Comparison of ENCODE assay signal across 21 mouse cellular contexts in the genomic region with DNA sequence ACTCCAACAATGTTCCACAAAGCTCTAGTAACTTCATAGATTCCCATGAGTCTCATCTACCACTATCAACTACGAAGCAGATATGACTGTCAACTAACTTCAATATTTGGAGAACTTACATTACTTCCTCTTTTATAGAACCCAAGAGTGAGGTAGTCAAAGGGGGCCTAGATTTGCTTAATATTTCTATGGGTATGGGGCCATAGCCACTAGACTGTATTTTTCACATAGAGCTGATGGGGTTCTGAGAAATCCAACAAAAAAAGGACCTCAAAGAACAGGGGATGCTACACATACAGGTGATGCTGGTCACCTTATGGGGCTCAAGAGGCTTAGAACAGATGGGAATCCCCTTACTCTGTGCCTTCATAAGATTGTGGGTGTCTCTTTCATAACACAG. TPM values are rescaled to one million over a fixed set of nuclear protein-coding genes. Genes with fewer than 3 reads are reported as not detected.
DNase-seq lines count a peak whose midpoint lies in the region; ATAC-seq and TF ChIP-seq lines count a peak whose summit lies in the region.
"Had no signal": no experiment of that assay in that cellular context is flagged by ENCODE, and none has a peak within 500 bp of the region (broad histone marks: within the 10 kb centered on the region; RNA-seq: fewer than 3 reads in every experiment).

No protein-coding gene starts in this region.

- H3K4me3 ChIP-seq in spleen, adult 2 months (ENCODE audit: extremely low read depth, insufficient read depth, insufficient read length), result no peak overlapping the region
- H3K4me3 ChIP-seq: embryonic facial prominence, embryonic 13.5 days; forebrain, embryonic 12.5 days; heart, embryonic 15.5 days; hindbrain, embryonic 10.5 days; intestine, embryonic 15.5 days had no signal

- peaks cover 16% of the 10 kb centered on the region; the same call in 1 of the 2 replicates for H3K4me1 ChIP-seq in spleen, adult 2 months (ENCODE audit: control insufficient read depth, insufficient read depth, insufficient read length)

- no peak for TF ChIP-seq POLR2A in spleen, adult 2 months (IDR thresholded peaks at IDR 0.05; ENCODE audit: low read depth, low read length)

- WGBS in spleen, adult 2 months, result 7% methylated on average over 1 of the region's 1 CpGs

- H3K36me3 ChIP-seq in spleen, adult 2 months (ENCODE audit: control insufficient read depth, insufficient read depth, low read length), result 0 out of 2 replicates have a peak, but pooled peaks cover 2% of the 10 kb centered on the region
- H3K36me3 ChIP-seq in splenic B cell, adult 2 months (ENCODE audit: control insufficient read depth, insufficient read depth, low read length, poor library complexity, severe bottlenecking), result no peaks in the 10 kb centered on the region
- H3K36me3 ChIP-seq: embryonic facial prominence, embryonic 13.5 days; forebrain, embryonic 12.5 days; heart, embryonic 15.5 days; hindbrain, embryonic 10.5 days; intestine, embryonic 15.5 days had no signal

- H3K27ac ChIP-seq in spleen, adult 2 months (ENCODE audit: insufficient read depth, low read length), result peak overlapping the region; percentile 20; the same call in 1 of the 2 replicates
- H3K27ac ChIP-seq: embryonic facial prominence, embryonic 13.5 days; forebrain, embryonic 12.5 days; heart, embryonic 15.5 days; hindbrain, embryonic 10.5 days; hindbrain, embryonic 14.5 days; intestine, embryonic 15.5 days had no signal

- intact Hi-C loops in gastrocnemius, postnatal 36 days (cut with DNase I), result no loop called here

- no peaks in the 10 kb centered on the region; the same call in 1 of the 2 replicates for H3K27me3 ChIP-seq in spleen, adult 2 months (ENCODE audit: control insufficient read depth, insufficient read depth, low read length)
- H3K27me3 ChIP-seq in splenic B cell, adult 2 months (ENCODE audit: control insufficient read depth, insufficient read depth, low read length, poor library complexity, severe bottlenecking), result no peaks in the 10 kb centered on the region
- H3K27me3 ChIP-seq: embryonic facial prominence, embryonic 13.5 days; forebrain, embryonic 12.5 days; heart, embryonic 15.5 days; intestine, embryonic 15.5 days had no signal

- no peak for DNase-seq in spleen, adult 2 months (ENCODE audit: low read depth in 1 of 2, low spot score in 2 of 2)
- DNase-seq in spleen, adult 12 weeks (ENCODE audit: low spot score), result no peak
- DNase-seq in MEL-GATA-1-ER (ENCODE audit: extremely low read depth, low read depth), result peak; percentile 66
- peak; percentile 58 for DNase-seq in splenic B cell, adult 2 months (ENCODE audit: low read depth, low spot score)
- DNase-seq in adrenal gland, adult (ENCODE audit: inconsistent age in 2 of 2, low spot score in 1 of 2), result no peak
- no peak for DNase-seq in layer of hippocampus, adult 18-20 months (ENCODE audit: low spot score in 2 of 2)
- no peak for DNase-seq in gastrocnemius, postnatal 36 days
- DNase-seq: adrenal gland, adult 8-10 months; adrenal gland, postnatal 36 days; cerebellum, adult 8-10 months; cerebellum, postnatal 25 days; gastrocnemius, postnatal 14 days; heart, postnatal 14 days had no signal

- ATAC-seq in megakaryocyte, adult 5-6 weeks (ENCODE audit: poor library complexity, severe bottlenecking), result peak; percentile 69
- ATAC-seq: forebrain, embryonic 16.5 days; intestine, embryonic 15.5 days had no signal

- no peak for TF ChIP-seq CTCF in spleen, adult 2 months (IDR thresholded peaks at IDR 0.05; ENCODE audit: extremely low read depth, insufficient read depth, insufficient read length, insufficient replicate concordance)

RNA-seq across cellular contexts. Expression of a gene that starts 14.3 kb away (rescaled TPM):
- polyA plus RNA-seq in spleen, adult 2 months (2012; rRNA removed), result 35.3 TPM in 2 replicates
- 358 and 368 TPM in 2 replicates for total RNA-seq in megakaryocyte, adult 5-6 weeks (2015)
- 289 and 337 TPM in 2 replicates for total RNA-seq in megakaryocyte, adult 5-6 weeks (2017)
- total RNA-seq in layer of hippocampus, adult 18-20 months (2021), result 1 to 10 TPM; 3.5 to 4.0 TPM
- total RNA-seq in gastrocnemius, postnatal 36 days (2021), result 1 to 10 TPM; 5.3 to 6.0 TPM

Comparison
In these comparisons a context has a peak if more than half of its experiments do, and no peak if none do; other contexts are left out.
1. DNase-seq: peak in MEL-GATA-1-ER (single experiment) and splenic B cell, adult 2 months (single experiment); none in spleen, adult 2 months (0 of 2), spleen, adult 12 weeks (single experiment), adrenal gland, adult (0 of 2), layer of hippocampus, adult 18-20 months (0 of 2) and gastrocnemius, postnatal 36 days (0 of 2).
2. RNA of a gene that starts 14.3 kb away (total RNA-seq): 289 to 368 TPM in megakaryocyte, adult 5-6 weeks; 5.3 to 6.0 TPM in gastrocnemius, postnatal 36 days and 3.5 to 4.0 TPM in layer of hippocampus, adult 18-20 months; every median in the first group is over 10 times any median in the second.